Mouse (Mus musculus) testis, adult 2 months (tissue): ENCODE data around the gene Pcp4l1.

Experiments
- CTCF ChIP-seq: fragments of 200-500 bp; IDR thresholded peaks from 2 replicates; pipeline ENCODE4 v1.5.1; 2012; ENCODE audit warnings: low read depth, mild to moderate bottlenecking, inconsistent platforms, low read length, moderate library complexity; ENCODE audit not compliant: control insufficient read depth, insufficient read depth, insufficient replicate concordance
- POLR2A ChIP-seq: fragments of 200-500 bp; IDR thresholded peaks from 2 replicates; pipeline ENCODE4 v1.6.1; 2012; ENCODE audit warnings: low read depth, mild to moderate bottlenecking, inconsistent platforms, low read length, moderate library complexity; ENCODE audit not compliant: control insufficient read depth

GRCm38 (mm10) chr1:171164258-171164657, 31.8 kb downstream of the Pcp4l1 start:
- no peak for TF ChIP-seq POLR2A
- no peak for TF ChIP-seq CTCF
